Mouse (Mus musculus) testis, adult 2 months (tissue): Measurements from ENCODE around the gene Arl16. TPM values are rescaled to one million over a fixed set of nuclear protein-coding genes. Genes with fewer than 3 reads are reported as not detected.
A peak's percentile ranks its signal among the peaks of the same experiment; 100 is the strongest.

ENCODE experiments used
- H3K27ac ChIP-seq: fragments of 200-500 bp; 2 replicates; pipeline ENCODE4 v1.5.1; 2012; ENCODE audit warnings: low read depth, low read length; ENCODE audit not compliant: control insufficient read depth, insufficient read depth
- H3K27me3 ChIP-seq: fragments of 200-500 bp; 2 replicates; pipeline ENCODE4 v1.6.1; 2012; ENCODE audit warnings: mild to moderate bottlenecking, low read length, moderate library complexity; ENCODE audit not compliant: control insufficient read depth, insufficient read depth
- H3K36me3 ChIP-seq: fragments of 200-500 bp; 2 replicates; pipeline ENCODE4 v1.6.1; 2012; ENCODE audit warnings: mild to moderate bottlenecking, low read length; ENCODE audit not compliant: control insufficient read depth, insufficient read depth
- H3K4me1 ChIP-seq: fragments of 200-500 bp; 2 replicates; pipeline ENCODE4 v1.6.1; 2012; ENCODE audit warnings: low read length; ENCODE audit not compliant: control insufficient read depth, insufficient read depth
- H3K4me3 ChIP-seq: fragments of 200-500 bp; 2 replicates; pipeline ENCODE4 v1.5.1; 2012; ENCODE audit warnings: low read depth, mild to moderate bottlenecking, low read length, moderate library complexity, mixed read lengths; ENCODE audit not compliant: control insufficient read depth
- CTCF ChIP-seq: fragments of 200-500 bp; IDR thresholded peaks from 2 replicates; pipeline ENCODE4 v1.5.1; 2012; ENCODE audit warnings: low read depth, mild to moderate bottlenecking, inconsistent platforms, low read length, moderate library complexity; ENCODE audit not compliant: control insufficient read depth, insufficient read depth, insufficient replicate concordance
- POLR2A ChIP-seq: fragments of 200-500 bp; IDR thresholded peaks from 2 replicates; pipeline ENCODE4 v1.6.1; 2012; ENCODE audit warnings: low read depth, mild to moderate bottlenecking, inconsistent platforms, low read length, moderate library complexity; ENCODE audit not compliant: control insufficient read depth
- polyA plus RNA-seq: library from polyadenylated mRNA; depleted of rRNA; stranded (reverse); fragments of >200 nt; gene quantifications from 2 replicates; pipeline ENCODE4 v1.2.3, GENCODE M21; 2012

Gene Arl16
- polyA plus RNA-seq, 1 experiment: 20.5 TPM

DNA sequence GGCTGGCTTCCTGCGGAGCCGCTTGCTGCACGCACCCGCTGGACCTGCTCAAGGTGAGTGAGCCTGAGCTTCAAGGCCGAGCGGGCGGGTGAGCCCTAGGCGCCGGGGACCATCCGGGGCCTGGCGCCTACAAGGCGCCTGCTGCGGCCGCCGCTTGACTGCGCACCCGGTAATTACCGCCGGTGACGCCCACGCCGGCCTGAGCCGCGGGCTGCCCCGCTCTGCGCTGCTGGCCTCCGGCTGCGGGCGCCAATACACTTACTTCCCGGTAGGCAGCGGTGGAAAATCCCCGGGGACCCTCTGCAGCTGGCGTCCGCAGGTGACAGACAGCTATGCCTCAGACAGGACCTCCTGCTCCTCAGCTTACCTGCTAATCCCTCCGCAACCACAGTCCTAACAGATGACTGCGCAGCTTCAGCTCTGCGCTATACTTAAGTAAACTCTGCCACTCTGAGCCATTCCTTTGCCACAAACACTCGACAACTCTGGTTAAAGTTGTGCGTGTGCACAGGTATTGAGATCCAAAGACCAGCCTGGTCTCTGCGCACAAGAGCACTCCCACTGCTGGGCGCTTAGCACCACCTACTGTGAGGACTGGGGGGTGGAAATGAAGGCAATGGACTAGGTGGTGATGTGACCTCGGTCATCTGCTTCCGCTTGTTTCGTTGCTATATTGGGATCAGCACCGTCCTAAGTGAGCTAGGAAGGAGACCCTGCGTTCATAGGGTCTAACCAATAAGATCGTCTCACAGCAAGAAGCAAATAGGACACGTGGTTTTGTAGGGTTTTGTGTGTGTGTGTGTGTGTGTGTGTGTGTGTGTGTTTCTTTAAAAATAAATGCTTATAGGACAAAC, 24.8 kb upstream of the Arl16 start:
- Histone ChIP-seq H3K4me1 (peaks cover 11% of the 10 kb centered on the region), H3K27me3 (no peaks in the 10 kb centered on the region), H3K27ac (peak overlapping the region; percentile 59; the same call in 1 of the 2 replicates), H3K4me3 (peak overlapping the region; percentile 96), H3K36me3 (no peaks in the 10 kb centered on the region; the same call in 1 of the 2 replicates)
- TF ChIP-seq CTCF: no peak
- no peak for TF ChIP-seq POLR2A

DNA sequence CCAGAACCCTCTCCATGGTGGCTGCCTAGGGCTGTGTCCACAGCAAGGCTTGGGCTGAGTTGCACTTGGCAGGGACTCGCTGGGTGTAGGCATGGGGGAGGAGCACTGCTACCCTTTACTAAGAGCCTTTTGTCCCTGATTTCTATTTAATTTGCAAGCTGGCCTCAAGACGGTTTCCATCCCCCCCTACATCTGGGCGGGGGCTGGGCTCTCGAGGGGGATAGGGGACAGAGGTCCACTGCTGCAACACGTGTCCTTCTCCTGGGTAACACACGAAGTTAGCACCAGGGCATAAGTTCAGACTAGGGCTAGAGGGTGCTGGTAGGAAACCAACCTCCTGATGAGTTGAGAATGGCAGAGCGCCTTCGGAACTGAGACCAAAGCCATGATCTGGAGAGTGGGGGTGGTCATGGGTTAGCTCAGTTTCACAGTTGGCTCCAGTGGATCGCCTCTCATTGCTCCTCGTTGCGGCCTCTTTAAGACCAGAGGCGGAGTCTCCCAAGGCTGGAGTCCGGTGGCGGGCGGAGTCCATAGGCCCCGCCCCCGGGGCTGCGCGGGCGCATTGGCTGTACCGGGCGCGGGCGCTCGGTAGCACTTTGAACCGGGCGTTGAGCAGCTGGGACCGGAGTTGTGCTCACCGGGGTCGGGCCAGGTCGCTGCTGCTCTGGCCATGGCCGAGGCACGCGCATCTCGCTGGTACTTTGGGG, 24.1 kb upstream of the Arl16 start, which contains the start of gene Slc25a10:
Slc25a10 (plus strand) TSS at position 524 of the 707 bp plus-strand sequence.
- Histone ChIP-seq H3K27me3 (no peaks in the 10 kb centered on the region), H3K27ac (peak within 1 kb of the TSS; percentile 59; the same call in 1 of the 2 replicates), H3K4me1 (peaks cover 11% of the 10 kb centered on the region), H3K4me3 (peak within 1 kb of the TSS; percentile 96), H3K36me3 (no peaks in the 10 kb centered on the region; the same call in 1 of the 2 replicates)
- TF ChIP-seq POLR2A (0 out of 2 replicates have a peak, but pooled peaks have one; percentile 14), CTCF (no peak; the same call in 1 of the 2 replicates)

DNA sequence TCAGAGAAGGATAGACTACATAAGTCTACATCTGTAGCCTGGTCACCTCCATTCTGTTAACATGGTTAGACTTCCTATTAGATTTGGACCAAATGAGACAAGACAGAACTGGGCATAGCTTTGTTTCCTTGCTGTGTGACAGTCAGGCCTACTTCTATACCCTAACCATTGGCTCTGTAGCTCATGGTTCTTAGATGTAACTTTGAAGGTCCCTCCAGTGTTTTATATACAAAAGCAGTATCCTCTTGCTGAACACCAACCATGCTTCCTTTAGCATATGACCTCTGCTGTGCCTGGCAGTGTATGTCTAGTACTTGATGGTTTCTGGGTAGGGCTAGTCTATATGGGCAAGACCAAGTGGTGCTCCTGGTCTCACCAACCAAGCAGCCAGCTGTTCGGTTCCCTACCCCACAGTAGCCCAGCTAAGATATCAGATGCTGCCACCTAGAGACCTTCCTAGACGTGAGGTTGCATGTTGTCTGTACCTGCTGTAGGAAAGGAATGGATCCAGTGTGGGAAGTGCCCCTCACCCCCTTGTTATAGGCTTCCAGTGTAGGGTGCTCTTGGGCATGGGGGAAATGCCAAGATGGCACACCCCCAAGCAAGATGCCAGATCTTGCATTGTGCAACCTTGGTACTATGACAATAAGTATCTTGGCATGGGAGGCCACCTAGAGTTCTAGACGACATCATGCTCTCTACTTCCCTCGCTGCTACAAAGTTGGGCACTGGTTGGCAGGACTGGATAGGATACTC, 23.1 kb upstream of the Arl16 start:
- Histone ChIP-seq H3K4me3 (no peak overlapping the region), H3K4me1 (peaks cover 12% of the 10 kb centered on the region), H3K27ac (no peak overlapping the region), H3K27me3 (no peaks in the 10 kb centered on the region), H3K36me3 (no peaks in the 10 kb centered on the region; the same call in 1 of the 2 replicates)
- TF ChIP-seq POLR2A (no peak), CTCF (no peak)

DNA sequence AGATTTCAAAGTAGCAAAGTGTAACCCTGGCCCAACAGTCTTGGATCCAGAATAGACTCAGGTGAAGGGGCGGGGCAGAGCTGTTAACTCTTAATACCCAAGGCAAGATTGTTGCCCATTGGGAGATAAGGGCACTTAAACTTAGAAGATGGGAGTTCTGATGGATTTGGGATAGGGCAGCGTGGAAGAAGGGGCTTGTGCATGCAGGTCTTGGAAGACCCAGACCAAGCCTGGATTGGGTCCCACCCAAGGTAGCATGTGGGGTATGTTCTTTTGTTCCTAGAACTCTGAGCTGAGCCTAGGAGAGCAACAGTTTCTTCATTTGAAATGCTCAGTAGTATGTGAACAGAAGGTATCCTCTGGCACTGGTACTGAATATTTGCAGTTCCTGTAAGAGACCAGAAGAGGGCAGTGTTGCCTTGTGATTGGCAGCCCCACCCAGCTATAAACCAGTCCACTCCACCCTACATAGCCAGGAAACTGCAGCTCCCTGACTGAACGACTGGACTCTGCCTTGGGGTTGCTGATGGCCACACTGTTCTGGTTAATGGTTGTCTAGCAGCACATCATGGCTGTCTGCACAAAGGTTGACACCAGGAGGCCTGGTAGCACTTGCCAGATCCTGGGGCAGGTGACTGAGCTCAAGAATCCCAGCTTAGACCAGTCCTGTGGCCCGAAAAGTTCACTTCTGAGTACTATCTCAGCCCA, 21.8 kb upstream of the Arl16 start:
- H3K36me3 ChIP-seq: no peaks in the 10 kb centered on the region; the same call in 1 of the 2 replicates
- no peak overlapping the region for H3K4me3 ChIP-seq
- TF ChIP-seq CTCF (peak; percentile 76), POLR2A (no peak)
- H3K27ac ChIP-seq: no peak overlapping the region
- peaks cover 16% of the 10 kb centered on the region for H3K4me1 ChIP-seq
- H3K27me3 ChIP-seq: no peaks in the 10 kb centered on the region

DNA sequence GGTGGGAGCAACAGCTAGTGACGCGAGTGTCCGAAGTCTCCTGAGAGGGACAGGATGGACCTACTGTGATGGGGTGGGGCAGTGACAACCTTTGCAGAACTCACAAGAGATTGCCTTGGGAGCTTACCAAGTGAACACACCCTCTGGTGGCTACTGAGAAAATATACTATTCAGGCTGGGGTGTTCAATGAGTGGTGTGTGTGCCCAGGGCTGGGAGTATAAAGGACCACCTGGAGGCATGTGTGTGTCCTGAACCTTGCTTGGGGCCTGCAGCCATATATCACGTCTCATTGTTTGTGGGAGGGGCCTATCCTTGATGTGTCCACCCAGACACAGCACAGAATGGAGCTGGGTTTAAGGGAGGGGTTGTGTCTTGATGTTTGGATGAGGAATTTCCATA, 21.1 kb upstream of the Arl16 start:
- no peak for TF ChIP-seq CTCF
- TF ChIP-seq POLR2A: no peak
- Histone ChIP-seq H3K27ac (no peak overlapping the region), H3K4me3 (no peak overlapping the region), H3K27me3 (no peaks in the 10 kb centered on the region), H3K4me1 (peaks cover 22% of the 10 kb centered on the region), H3K36me3 (no peaks in the 10 kb centered on the region; the same call in 1 of the 2 replicates)

DNA sequence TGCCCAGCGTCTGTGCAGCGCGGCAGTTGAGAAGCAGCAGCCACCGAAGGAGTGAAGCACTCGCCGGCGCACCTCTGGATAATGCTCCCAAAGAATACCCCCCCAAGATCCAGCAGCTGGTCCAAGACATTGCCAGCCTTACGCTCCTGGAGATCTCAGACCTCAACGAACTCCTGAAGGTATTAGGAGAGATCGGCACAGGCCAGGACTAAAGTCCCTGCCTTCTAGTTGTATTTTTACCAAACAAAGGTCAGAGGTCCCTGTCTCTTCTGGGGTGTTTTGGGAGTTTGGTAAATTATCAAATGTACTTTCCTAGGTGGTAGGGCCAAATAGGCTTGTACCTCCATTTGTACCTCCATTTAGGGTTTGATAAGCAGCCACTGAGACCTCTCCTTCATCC, 17.8 kb upstream of the Arl16 start:
- no peak for TF ChIP-seq CTCF
- no peak for TF ChIP-seq POLR2A
- Histone ChIP-seq H3K27me3 (no peaks in the 10 kb centered on the region), H3K4me1 (peaks cover 11% of the 10 kb centered on the region), H3K27ac (no peak overlapping the region), H3K36me3 (peaks cover 2% of the 10 kb centered on the region), H3K4me3 (peak overlapping the region; percentile 92)
